Mouse (Mus musculus): ENCODE results near the gene Smarcc1. TPM values are rescaled to one million over a fixed set of nuclear protein-coding genes. Genes with fewer than 3 reads are reported as not detected.

Gene Smarcc1
- polyA plus RNA-seq, 1 experiment from 2014 or later: 112 TPM

Small RNA genes within 50 kb of the gene (microRNA-seq; reads per million reads assigned to microRNA genes)
- 189 reads per million, percentile 70 among the genes with 10 or more reads in this experiment for gene Mir6236 (ENCODE audit: borderline number of aligned reads)

Other genes with a start within 250 kb of the Smarcc1 start
- gene Cdc25a, start 242.1 kb upstream of the Smarcc1 start, polyA plus RNA-seq (2014; fragmentation: Nextera tagmentation; extraction: Ambion mirVana): 22.0 and 23.7 TPM in 2 replicates
- 64.9 and 93.6 TPM in 2 replicates for gene Map4, start 186.2 kb upstream of the Smarcc1 start, polyA plus RNA-seq (2014; fragmentation: Nextera tagmentation; extraction: Ambion mirVana)
- gene Dhx30, start 122 bp downstream of the Smarcc1 start, polyA plus RNA-seq (2014; fragmentation: Nextera tagmentation; extraction: Ambion mirVana): 107 and 108 TPM in 2 replicates
- gene Cspg5, start 126.1 kb downstream of the Smarcc1 start, polyA plus RNA-seq (2014; fragmentation: Nextera tagmentation; extraction: Ambion mirVana): 0.66 and 1.3 TPM in 2 replicates
- gene Elp6, start 187.5 kb downstream of the Smarcc1 start, polyA plus RNA-seq (2014; fragmentation: Nextera tagmentation; extraction: Ambion mirVana): 17.4 and 18.7 TPM in 2 replicates
- gene Scap, start 215.6 kb downstream of the Smarcc1 start, polyA plus RNA-seq (2014; fragmentation: Nextera tagmentation; extraction: Ambion mirVana): 14.4 and 16.0 TPM in 2 replicates